Mouse (Mus musculus) bone marrow, adult 2 months (tissue): Measurements from ENCODE around the gene Map3k3. TPM values are rescaled to one million over a fixed set of nuclear protein-coding genes. Genes with fewer than 3 reads are reported as not detected.

ENCODE experiments used
- H3K27ac ChIP-seq: fragments of 200-500 bp; 2 replicates; pipeline ENCODE4 v1.5.1; 2012; ENCODE audit warnings: low read depth, mild to moderate bottlenecking, control low read depth, inconsistent platforms, low read length; ENCODE audit not compliant: control insufficient read depth, poor library complexity, insufficient read depth
- H3K4me1 ChIP-seq: fragments of 200-500 bp; 2 replicates; pipeline ENCODE4 v1.6.1; 2011; ENCODE audit warnings: low read length; ENCODE audit not compliant: control insufficient read depth, insufficient read depth
- H3K4me3 ChIP-seq: fragments of 200-500 bp; replicated peaks from 2 replicates; pipeline ENCODE3; 2011; ENCODE audit warnings: mild to moderate bottlenecking, low read depth, low read length, control low read depth; ENCODE audit not compliant: control insufficient read depth
- CTCF ChIP-seq: fragments of 200-500 bp; IDR thresholded peaks from 2 replicates; pipeline ENCODE4 v1.5.1; 2011; ENCODE audit warnings: low read length, control low read depth; ENCODE audit not compliant: control insufficient read depth, insufficient read depth
- POLR2A ChIP-seq: fragments of 200-500 bp; IDR thresholded peaks from 2 replicates; pipeline ENCODE4 v1.6.1; 2011; ENCODE audit warnings: low read depth, mild to moderate bottlenecking, control low read depth, low read length, borderline replicate concordance; ENCODE audit not compliant: control insufficient read depth
- WGBS: fragments of 180-500 bp; shearing (Covaris S2); methylation state at CpG from one replicate; pipeline ENCODE4 v1.1.7; 2018; 5-methylcytosine and 5-hydroxymethylcytosine counted together
- polyA plus RNA-seq: library from polyadenylated mRNA; stranded (reverse); fragments of >200 nt; gene quantifications from 2 replicates; pipeline ENCODE4 v1.2.4, GENCODE M21; 2011; ENCODE audit warnings: low replicate concordance; ENCODE audit not compliant: missing spikeins, insufficient read depth, insufficient read length

Gene Map3k3
- polyA plus RNA-seq, 1 experiment: 14.4 TPM

DNA sequence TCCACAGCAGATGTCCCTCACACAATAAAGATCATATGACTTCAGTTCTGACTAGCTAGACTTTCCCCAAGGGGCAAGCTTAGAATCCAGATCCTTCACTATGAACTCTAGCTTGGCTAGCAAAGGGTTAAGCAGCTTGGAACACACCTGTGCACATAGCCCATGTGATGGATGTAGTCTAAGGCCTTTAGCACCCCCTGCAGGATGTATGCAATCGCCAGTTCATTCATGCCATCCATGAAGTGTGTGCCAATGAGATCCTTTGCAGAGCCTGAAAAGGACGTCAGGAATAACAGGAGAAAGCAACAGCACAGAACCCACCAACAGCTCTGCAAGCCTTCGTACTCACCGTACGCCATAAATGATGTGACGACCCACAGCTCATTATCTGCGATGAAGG is 86.4 kb downstream of the Map3k3 start:
- H3K27ac ChIP-seq: no peak overlapping the region
- peak; percentile 63 for TF ChIP-seq CTCF
- TF ChIP-seq POLR2A: no peak
- 84% methylated on average over 7 of the region's 7 CpGs for WGBS
- peaks cover 9% of the 10 kb centered on the region for H3K4me1 ChIP-seq
- no peak overlapping the region for H3K4me3 ChIP-seq

GRCm38 (mm10) chr11:106173228-106173627 is 88.8 kb downstream of the Map3k3 start:
- Histone ChIP-seq H3K4me3 (no peak overlapping the region), H3K4me1 (peaks cover 5% of the 10 kb centered on the region), H3K27ac (no peak overlapping the region)
- TF ChIP-seq CTCF: no peak
- no peak for TF ChIP-seq POLR2A
- WGBS: 45% methylated on average over 2 of the region's 2 CpGs

GRCm38 (mm10) chr11:106174372-106174771 is 90.0 kb downstream of the Map3k3 start:
- Histone ChIP-seq H3K4me3 (no peak overlapping the region), H3K27ac (no peak overlapping the region), H3K4me1 (peaks cover 4% of the 10 kb centered on the region; the same call in 1 of the 2 replicates)
- TF ChIP-seq CTCF: no peak
- no peak for TF ChIP-seq POLR2A
- WGBS: 84% methylated on average over 5 of the region's 5 CpGs

DNA sequence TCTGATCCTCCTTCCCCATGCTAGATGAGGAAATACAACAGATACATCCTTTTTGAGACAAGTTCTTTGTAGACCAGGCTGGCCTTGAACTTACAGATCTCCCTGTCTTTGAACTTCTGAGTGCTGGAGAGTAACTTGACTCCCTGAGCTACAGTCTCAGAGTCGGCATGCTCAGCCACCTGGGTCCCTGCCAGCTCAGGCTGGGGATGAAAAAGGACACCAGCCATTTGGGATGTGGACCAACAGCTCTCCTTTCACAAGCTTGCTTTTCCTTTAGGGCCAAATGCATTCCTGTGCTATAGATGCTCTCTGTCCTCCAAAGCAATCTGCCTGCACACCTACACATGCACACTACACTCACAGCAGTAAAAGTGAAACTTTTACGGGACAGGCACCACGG is 90.7 kb downstream of the Map3k3 start:
- H3K4me3 ChIP-seq: no peak overlapping the region
- no peak overlapping the region for H3K27ac ChIP-seq
- no peak for TF ChIP-seq POLR2A
- TF ChIP-seq CTCF: no peak
- WGBS: 77% methylated on average over 3 of the region's 3 CpGs
- peaks cover 4% of the 10 kb centered on the region; the same call in 1 of the 2 replicates for H3K4me1 ChIP-seq

DNA sequence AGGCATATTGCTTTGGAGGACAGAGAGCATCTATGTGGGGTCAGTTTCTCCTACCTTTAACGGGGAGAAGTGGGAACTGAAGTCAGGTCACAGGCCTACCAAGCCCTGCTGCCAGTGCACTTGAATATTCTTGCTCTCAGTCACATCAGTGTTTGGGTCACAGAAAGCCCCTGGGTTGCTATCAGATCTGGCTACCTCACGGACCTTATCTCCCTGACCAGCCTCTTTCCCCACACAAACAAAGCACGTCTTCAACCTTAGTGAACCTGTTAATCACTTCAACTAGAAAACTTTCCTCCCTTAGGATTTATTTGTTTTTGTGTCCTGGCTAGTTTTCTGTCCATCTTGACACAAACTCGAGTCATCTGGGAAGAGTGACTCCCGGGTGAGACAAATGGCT is 92.0 kb downstream of the Map3k3 start:
- WGBS: 75% methylated on average over 5 of the region's 5 CpGs
- Histone ChIP-seq H3K27ac (no peak overlapping the region), H3K4me1 (peaks cover 4% of the 10 kb centered on the region; the same call in 1 of the 2 replicates), H3K4me3 (no peak overlapping the region)
- TF ChIP-seq POLR2A: no peak
- TF ChIP-seq CTCF: no peak

- 63% methylated on average over 5 of the region's 5 CpGs for WGBS
- no peak for TF ChIP-seq CTCF
- TF ChIP-seq POLR2A: no peak
- Histone ChIP-seq H3K4me3 (no peak overlapping the region), H3K4me1 (no peaks in the 10 kb centered on the region; the same call in 1 of the 2 replicates), H3K27ac (no peak overlapping the region)
These were observed 93.8 kb downstream of the Map3k3 start for GRCm38 (mm10) chr11:106178036-106178782.

DNA sequence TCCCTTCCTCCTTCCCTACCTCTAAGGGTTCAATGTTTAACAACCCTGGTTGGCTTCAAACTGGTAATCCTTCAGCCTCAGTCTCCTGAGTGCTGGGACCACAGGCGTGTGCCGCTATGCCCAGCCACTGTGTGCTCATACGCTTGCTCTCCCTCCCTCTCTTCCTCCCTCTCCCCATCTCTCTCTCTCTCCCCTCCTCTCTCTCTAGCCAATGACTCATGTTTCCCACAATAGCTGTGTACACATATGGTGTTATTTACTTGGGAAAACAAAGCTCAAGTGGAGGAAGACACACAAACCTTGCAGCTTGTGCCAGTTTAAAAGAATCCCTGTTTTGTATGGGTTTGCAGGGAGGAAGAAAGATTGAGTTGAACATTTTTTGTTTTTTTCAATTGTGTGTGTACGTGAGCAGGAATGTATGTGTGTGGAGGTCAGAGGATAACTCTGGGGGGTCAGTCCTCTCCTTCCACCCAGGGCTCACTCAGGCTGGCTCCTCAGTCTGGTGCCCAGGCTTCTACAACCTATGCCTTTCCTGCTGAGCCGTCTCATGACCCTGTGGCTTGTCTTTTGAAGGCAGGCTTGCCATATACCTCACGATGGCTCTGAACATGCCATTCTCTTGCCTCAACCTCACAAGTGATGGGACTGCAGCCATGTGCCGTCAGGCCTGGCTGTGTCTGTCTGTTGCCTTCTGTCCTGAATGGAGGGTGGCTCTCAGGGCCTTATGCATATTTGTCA is 95.5 kb downstream of the Map3k3 start:
- no peak overlapping the region for H3K4me3 ChIP-seq
- WGBS: 82% methylated on average over 7 of the region's 7 CpGs
- TF ChIP-seq POLR2A (no peak), CTCF (no peak)
- no peaks in the 10 kb centered on the region; the same call in 1 of the 2 replicates for H3K4me1 ChIP-seq
- H3K27ac ChIP-seq: no peak overlapping the region

- H3K27ac ChIP-seq: no peak overlapping the region
- 83% methylated on average over 2 of the region's 2 CpGs for WGBS
- H3K4me3 ChIP-seq: no peak overlapping the region
- TF ChIP-seq POLR2A (no peak), CTCF (no peak)
- no peaks in the 10 kb centered on the region; the same call in 1 of the 2 replicates for H3K4me1 ChIP-seq
These were observed 96.0 kb downstream of the Map3k3 start for GRCm38 (mm10) chr11:106180449-106180801.
